Mouse (Mus musculus) embryonic facial prominence, embryonic 14.5 days (tissue): Measurements from ENCODE around the gene Rft1. TPM values are rescaled to one million over a fixed set of nuclear protein-coding genes. Genes with fewer than 3 reads are reported as not detected.
A peak's percentile ranks its signal among the peaks of the same experiment; 100 is the strongest.

ENCODE experiments used
- ATAC-seq: fragments of 200-750 bp; cut with Nextera tagmentation; 2 replicates; pipeline ENCODE4 v1.8.0; 2017; ENCODE audit warnings: low read depth, moderate number of reproducible peaks, moderate TSS enrichment
- DNase-seq: peaks from one replicate; pipeline ENCODE4 v3.0.0-alpha.2; 2015; ENCODE audit warnings: low spot score
- H3K27ac ChIP-seq: fragments of 300-500 bp; sonication (generic); replicated peaks from 2 replicates; pipeline ENCODE4 v1.5.1; 2014; ENCODE audit warnings: low read depth, mild to moderate bottlenecking, low read length, moderate library complexity
- H3K27me3 ChIP-seq: fragments of 300-500 bp; sonication (generic); replicated peaks from 2 replicates; pipeline ENCODE4 v1.6.1; 2014; ENCODE audit warnings: low read length; ENCODE audit not compliant: control insufficient read depth, insufficient read depth
- H3K36me3 ChIP-seq: fragments of 300-500 bp; sonication (generic); 2 replicates; pipeline ENCODE4 v1.6.1; 2014; ENCODE audit warnings: low read length, mixed read lengths; ENCODE audit not compliant: control insufficient read depth, insufficient read depth
- H3K4me1 ChIP-seq: fragments of 300-500 bp; sonication (generic); 2 replicates; pipeline ENCODE4 v1.6.1; 2014; ENCODE audit warnings: antibody characterized with exemption, low read length; ENCODE audit not compliant: control insufficient read depth, insufficient read depth
- H3K4me2 ChIP-seq: fragments of 300-500 bp; sonication (generic); 2 replicates; pipeline ENCODE4 v1.6.1; 2014; ENCODE audit warnings: low read depth, mild to moderate bottlenecking, low read length, moderate library complexity, mixed read lengths
- H3K4me3 ChIP-seq: fragments of 300-500 bp; sonication (generic); 2 replicates; pipeline ENCODE4 v1.5.1; 2014; ENCODE audit warnings: low read depth, mild to moderate bottlenecking, low read length
- H3K9ac ChIP-seq: fragments of 300-500 bp; sonication (generic); 2 replicates; pipeline ENCODE4 v1.6.1; 2014; ENCODE audit warnings: low read depth, mild to moderate bottlenecking, low read length, moderate library complexity, mixed read lengths
- H3K9me3 ChIP-seq: fragments of 300-500 bp; sonication (generic); 2 replicates; pipeline ENCODE4 v1.6.1; 2016; ENCODE audit warnings: low read length; ENCODE audit not compliant: control insufficient read depth
- WGBS: fragments of 180-500 bp; shearing (Covaris S2); extraction: QIAGEN DNeasy Blood & Tissue Kit; methylation state at CpG from one replicate; pipeline ENCODE4 v1.1.7; 2014; 5-methylcytosine and 5-hydroxymethylcytosine counted together
- polyA plus RNA-seq: library from polyadenylated mRNA; unstranded; fragments of >200 nt; fragmentation: Nextera tagmentation; extraction: Ambion mirVana; gene quantifications from 2 replicates; pipeline ENCODE4 v1.2.1, GENCODE M21; 2014

The Rft1 gene
- polyA plus RNA-seq, result 13.3 and 16.5 TPM in 2 replicates

DNA sequence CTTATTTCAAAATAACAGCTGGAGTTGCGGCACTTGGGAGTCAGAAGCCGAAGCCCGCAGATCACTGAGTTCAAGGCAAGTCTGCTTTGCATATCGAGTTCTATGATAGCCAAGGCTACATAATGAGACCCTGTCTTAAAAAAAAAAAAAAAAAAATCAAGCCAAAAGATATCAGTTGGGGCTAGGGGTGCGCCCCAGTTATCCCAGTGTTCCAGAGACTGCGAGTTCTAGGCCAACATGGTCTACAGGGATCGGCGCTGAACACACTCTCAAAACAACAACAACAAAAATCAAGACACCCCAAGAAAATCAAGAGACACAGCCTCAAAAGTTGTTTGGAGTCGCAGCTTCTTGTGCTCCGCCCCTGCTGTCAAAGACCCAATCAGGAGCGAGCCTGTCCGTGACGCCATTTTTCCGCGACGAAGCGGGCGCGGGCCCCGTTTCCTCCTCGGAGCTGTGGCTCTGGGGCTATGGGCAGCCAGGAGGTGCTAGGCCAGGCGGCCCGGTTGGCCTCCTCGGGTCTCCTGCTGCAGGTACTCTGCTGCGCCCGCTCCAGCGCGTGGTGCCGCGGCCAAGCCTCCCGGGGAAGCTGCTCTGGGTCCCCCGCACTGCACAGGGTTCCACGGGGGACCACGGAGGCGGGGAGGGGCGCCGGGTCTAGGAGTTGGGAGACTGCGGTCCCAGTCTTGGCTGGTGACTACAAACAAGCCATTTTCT is at the start of gene Rft1:
TSS of gene Rft1 (plus strand) at position 418 of the 717 bp plus-strand sequence.
- Histone ChIP-seq H3K4me2 (peak within 1 kb of the TSS; percentile 85), H3K9ac (peak within 1 kb of the TSS; percentile 95), H3K36me3 (peaks cover 12% of the 10 kb centered on the region), H3K4me3 (peak within 1 kb of the TSS; percentile 71), H3K9me3 (no peaks in the 10 kb centered on the region), H3K4me1 (peaks cover 8% of the 10 kb centered on the region; the same call in 1 of the 2 replicates), H3K27ac (peak within 1 kb of the TSS; percentile 88), H3K27me3 (no peaks in the 10 kb centered on the region)
- DNase-seq (peak; percentile 96), ATAC-seq (peak; percentile 93)
- 2% methylated on average over 29 of the region's 38 CpGs for WGBS

DNA sequence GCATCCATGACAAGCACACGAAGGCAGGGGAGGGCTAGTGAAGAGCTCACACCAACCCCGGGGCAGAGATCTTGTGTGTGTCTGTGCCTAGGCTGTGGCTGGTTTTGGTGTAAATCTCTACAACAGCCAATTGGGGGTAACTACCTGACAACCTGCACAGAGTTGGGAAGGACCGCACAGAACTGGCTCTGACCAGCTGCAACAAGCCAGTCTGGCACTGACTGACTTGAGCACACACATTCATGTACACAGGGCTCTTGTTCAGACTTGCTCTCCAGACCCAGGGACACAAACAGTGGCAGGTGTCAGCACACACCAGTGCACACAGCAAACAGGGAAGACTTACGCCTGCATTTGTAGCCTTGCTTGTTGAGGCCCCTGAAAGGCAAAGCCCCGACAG is 47.3 kb upstream of the Rft1 start:
- ATAC-seq, result no peak
- Histone ChIP-seq H3K9me3 (no peaks in the 10 kb centered on the region), H3K9ac (no peak overlapping the region), H3K4me3 (no peak overlapping the region), H3K4me1 (no peaks in the 10 kb centered on the region), H3K4me2 (no peak overlapping the region), H3K27me3 (no peaks in the 10 kb centered on the region), H3K27ac (no peak overlapping the region), H3K36me3 (peaks cover 38% of the 10 kb centered on the region)
- WGBS, result 90% methylated on average over 5 of the region's 5 CpGs
- DNase-seq, result no peak

DNA sequence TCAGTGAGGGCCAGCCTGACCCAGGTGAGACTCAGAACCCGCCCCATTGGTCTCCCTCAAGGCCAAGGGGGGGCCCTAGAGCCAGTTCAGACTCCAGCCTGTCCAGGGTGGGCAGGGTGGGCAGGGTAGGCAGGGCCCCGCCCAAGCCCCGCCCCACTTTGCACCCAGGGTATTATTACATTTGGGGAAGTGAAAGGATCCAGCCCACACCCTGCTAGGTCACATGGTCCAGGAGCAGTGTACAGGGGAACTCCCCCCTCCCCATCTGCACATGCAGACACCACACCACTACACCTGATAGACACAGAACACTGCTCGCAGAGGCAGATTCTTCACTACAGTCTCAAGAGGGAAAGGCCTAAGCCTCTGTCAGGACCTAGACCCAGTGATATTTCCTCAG is 46.5 kb upstream of the Rft1 start:
- no peak for DNase-seq
- Histone ChIP-seq H3K9me3 (no peaks in the 10 kb centered on the region), H3K36me3 (peaks cover 29% of the 10 kb centered on the region), H3K27me3 (no peaks in the 10 kb centered on the region), H3K4me3 (no peak overlapping the region), H3K9ac (no peak overlapping the region), H3K4me1 (no peaks in the 10 kb centered on the region), H3K27ac (no peak overlapping the region), H3K4me2 (no peak overlapping the region)
- WGBS, result 80% methylated on average over 2 of the region's 4 CpGs
- no peak for ATAC-seq

DNA sequence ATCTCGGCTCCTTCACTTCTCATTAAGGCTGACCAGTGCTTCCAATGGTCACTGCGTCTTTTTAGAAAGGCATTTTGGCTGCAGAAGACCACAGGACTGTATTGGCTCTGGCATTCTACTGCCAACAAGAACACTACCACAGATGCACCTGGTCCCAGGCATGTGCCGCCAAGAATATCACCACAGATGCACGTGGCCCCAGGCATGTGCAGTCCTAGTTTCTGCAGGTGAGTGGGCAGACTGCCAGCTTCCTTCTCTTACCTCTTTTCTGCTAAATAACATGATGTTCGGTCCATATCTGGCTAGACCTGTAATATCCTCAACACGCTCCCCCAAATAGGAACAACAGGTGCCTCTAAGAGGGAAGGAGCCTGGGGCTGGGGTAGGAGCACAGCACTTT is 46.0 kb upstream of the Rft1 start:
- peaks cover 26% of the 10 kb centered on the region for H3K36me3 ChIP-seq
- WGBS, result 75% methylated on average over 6 of the region's 6 CpGs

DNA sequence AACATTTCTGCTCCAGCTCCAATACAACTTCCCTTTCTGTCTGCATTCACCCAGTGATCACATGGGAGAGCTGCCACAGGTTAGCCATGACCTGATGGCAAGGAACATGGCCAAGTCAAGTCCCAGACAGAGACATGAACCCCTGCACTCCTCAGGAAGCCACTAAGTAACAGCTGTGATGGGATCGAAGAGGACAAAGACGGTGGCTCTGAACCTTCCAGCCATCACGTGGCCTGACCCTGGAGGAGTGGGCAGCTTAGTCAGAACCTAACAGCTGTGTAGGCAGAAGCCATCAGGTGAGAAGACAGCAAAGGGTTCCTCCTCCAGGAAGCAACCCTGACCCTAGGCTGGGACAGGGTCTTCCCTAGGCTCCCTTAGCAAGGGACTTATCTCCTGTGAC is 44.7 kb upstream of the Rft1 start:
- no peak overlapping the region for H3K4me2 ChIP-seq
- no peak overlapping the region for H3K27ac ChIP-seq
- peaks cover 15% of the 10 kb centered on the region; the same call in 1 of the 2 replicates for H3K36me3 ChIP-seq
- H3K27me3 ChIP-seq, result no peaks in the 10 kb centered on the region
- no peak overlapping the region for H3K9ac ChIP-seq
- H3K9me3 ChIP-seq, result no peaks in the 10 kb centered on the region
- H3K4me1 ChIP-seq, result no peaks in the 10 kb centered on the region
- 81% methylated on average over 3 of the region's 3 CpGs for WGBS
- H3K4me3 ChIP-seq, result no peak overlapping the region
- no peak for DNase-seq
- no peak for ATAC-seq

More for the DNA sequence above, 46.0 kb upstream of the Rft1 start:
- Histone ChIP-seq H3K4me3 (no peak overlapping the region), H3K4me1 (no peaks in the 10 kb centered on the region), H3K27ac (no peak overlapping the region), H3K9ac (no peak overlapping the region), H3K4me2 (no peak overlapping the region), H3K27me3 (no peaks in the 10 kb centered on the region), H3K9me3 (no peaks in the 10 kb centered on the region)
- DNase-seq (peak; percentile 54), ATAC-seq (peak; percentile 44; the same call in 1 of the 2 replicates)

DNA sequence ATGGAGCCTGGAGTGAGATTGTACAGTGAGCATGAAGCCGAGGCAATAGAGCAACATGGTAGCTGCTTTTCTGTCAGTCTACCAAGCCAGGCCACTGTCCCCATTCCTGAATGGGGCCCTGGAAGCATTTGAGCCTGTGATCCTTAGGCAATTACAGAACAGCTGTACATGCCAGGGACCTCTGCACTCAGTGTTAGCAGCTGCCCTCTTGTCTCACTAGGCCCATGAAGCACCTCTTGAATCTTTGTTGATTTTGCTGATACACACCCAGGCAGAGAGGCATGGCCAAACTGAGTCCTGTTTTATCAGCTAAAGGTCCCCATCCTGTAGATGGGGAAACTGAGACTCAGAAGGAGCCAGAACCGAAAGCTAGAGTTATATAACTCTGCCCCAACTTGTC is 43.9 kb upstream of the Rft1 start:
- H3K27ac ChIP-seq, result no peak overlapping the region
- peaks cover 15% of the 10 kb centered on the region; the same call in 1 of the 2 replicates for H3K36me3 ChIP-seq
- H3K4me2 ChIP-seq, result no peak overlapping the region
- H3K4me3 ChIP-seq, result no peak overlapping the region
- no peaks in the 10 kb centered on the region for H3K27me3 ChIP-seq
- ATAC-seq (no peak), DNase-seq (no peak)
- no peak overlapping the region for H3K9ac ChIP-seq
- H3K9me3 ChIP-seq, result no peaks in the 10 kb centered on the region
- no peaks in the 10 kb centered on the region for H3K4me1 ChIP-seq
- WGBS, result 50% methylated on average over 2 of the region's 2 CpGs

DNA sequence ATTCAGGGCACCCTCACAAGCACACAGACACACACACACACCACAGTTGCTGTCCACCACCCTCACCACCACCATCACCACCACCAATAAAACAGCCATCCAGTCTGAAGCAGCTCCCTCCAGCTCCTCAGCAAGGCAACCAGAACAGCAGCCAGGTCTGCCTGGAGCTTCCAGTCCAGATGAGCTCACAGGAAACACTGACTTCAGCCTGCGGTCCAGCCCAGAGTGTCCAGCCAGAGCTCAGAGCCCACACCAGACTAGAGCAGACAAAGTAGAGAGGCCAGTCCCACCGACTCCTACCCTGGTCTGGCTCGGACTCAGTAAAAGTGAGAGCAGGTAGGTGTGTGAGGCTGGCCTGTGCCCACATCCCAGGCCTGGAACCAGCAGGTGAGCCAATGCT is 43.2 kb upstream of the Rft1 start:
- H3K27me3 ChIP-seq, result no peaks in the 10 kb centered on the region
- DNase-seq (no peak), ATAC-seq (no peak)
- H3K9me3 ChIP-seq, result no peaks in the 10 kb centered on the region
- H3K4me1 ChIP-seq, result no peaks in the 10 kb centered on the region
- 72% methylated on average over 3 of the region's 3 CpGs for WGBS
- H3K9ac ChIP-seq, result no peak overlapping the region
- H3K4me3 ChIP-seq, result no peak overlapping the region
- H3K4me2 ChIP-seq, result no peak overlapping the region
- H3K27ac ChIP-seq, result no peak overlapping the region
- peaks cover 15% of the 10 kb centered on the region; the same call in 1 of the 2 replicates for H3K36me3 ChIP-seq

DNA sequence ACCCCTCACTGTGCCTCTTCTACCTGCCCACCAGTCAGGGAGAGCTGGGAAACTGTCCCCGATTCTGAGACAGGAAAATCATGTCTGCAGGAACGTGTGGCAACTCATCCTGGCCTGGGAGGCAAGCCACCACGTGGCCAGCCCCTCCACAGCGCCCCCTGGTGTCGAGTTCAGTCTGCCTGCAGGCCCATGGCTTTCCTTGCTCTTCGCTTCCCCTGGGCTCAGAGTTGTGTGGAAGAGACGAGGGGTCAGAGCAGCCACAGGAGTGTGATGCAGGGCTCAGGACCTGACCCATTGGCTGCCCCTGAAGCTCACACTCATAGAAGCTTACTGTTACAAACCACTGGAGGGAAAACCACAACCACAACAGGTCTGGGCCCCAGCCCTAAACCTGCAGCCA is 41.6 kb upstream of the Rft1 start:
- DNase-seq (peak; percentile 34), ATAC-seq (peak; percentile 30; the same call in 1 of the 2 replicates)
- Histone ChIP-seq H3K4me3 (no peak overlapping the region), H3K4me1 (no peaks in the 10 kb centered on the region), H3K27me3 (no peaks in the 10 kb centered on the region), H3K9ac (no peak overlapping the region), H3K27ac (no peak overlapping the region), H3K36me3 (0 out of 2 replicates have a peak, but pooled peaks cover 5% of the 10 kb centered on the region), H3K4me2 (no peak overlapping the region), H3K9me3 (no peaks in the 10 kb centered on the region)
- 26% methylated on average over 7 of the region's 7 CpGs for WGBS
